Mouse (Mus musculus) hindlimb bud, embryonic 11.5 days (tissue): ENCODE measurements around the gene Adgre5.

ENCODE experiments used
- DNase-seq: peaks from one replicate; pipeline ENCODE4 v3.0.0-alpha.2; 2012; ENCODE audit warnings: low read depth, low spot score; ENCODE audit errors: extremely low spot score

Adgre5 gene

DNA sequence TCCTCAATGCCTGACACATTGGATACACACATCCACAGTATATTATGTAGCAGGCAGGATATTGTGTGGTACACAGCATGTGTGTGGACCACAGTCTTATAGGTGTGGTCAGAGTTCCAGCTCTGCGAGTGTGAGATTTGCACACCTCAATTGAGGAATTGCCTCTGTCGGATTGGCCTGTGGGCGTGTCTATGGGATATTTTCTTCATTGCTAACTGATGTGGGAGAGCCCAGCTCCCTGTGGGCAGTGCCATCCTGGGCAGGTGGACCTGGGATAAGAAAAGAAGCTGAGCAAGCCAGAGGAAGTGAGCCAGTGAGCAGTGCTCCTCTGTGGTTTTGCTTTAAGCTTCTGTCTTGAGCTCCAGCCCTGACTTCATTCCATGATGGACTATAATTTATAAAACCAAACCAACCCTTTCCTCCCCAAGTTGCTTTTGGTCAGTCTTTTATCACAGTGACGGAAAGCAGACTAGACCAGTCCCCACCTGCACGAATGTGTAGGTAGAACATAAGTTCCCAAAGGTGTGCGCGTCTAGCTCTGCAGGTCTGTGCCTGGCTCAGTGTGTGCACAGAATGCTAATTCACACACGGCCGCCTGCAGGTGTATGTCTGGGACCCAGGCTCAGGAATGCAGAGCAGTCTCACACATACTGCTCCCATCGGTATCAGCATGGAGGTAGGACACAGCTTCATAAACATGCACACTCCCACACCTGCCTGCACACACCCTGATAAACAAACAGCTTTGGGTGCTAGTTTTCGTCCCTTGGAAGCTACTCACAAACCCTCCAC, 46.6 kb downstream of the Adgre5 start:
- DNase-seq: no peak

DNA sequence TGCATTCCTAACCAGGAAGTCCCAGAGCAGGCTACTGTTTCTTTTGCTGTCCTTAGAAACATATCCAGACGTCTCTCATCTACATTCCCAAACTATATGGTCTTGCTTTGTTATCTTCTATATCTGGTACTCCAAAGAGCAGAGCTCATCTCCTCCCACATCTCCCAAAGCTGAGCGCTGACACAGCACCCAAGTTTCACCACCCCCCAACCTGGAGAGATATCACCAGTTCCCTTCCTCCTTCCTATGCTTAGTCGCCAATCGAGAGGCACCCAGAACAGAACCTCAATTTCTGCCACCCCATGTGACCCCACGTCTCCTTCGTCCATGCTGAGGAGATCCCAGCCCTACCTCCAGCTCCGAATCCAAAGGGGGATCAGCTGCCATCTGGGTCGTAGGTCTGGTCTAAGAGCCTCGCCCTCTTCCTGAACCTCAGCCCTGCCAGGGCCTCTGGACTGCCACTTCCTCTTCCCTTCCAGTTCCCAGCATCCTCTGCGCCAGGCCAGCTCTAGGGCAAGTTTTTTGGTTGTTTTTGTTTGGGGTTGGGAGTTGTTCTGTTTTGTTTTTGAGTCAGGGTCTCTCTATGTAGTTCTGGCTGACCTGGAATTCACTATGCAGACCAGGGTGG, 47.4 kb downstream of the Adgre5 start:
- DNase-seq: no peak

GRCm38 (mm10) chr8:83689264-83689663, 51.9 kb downstream of the Adgre5 start:
- no peak for DNase-seq

DNA sequence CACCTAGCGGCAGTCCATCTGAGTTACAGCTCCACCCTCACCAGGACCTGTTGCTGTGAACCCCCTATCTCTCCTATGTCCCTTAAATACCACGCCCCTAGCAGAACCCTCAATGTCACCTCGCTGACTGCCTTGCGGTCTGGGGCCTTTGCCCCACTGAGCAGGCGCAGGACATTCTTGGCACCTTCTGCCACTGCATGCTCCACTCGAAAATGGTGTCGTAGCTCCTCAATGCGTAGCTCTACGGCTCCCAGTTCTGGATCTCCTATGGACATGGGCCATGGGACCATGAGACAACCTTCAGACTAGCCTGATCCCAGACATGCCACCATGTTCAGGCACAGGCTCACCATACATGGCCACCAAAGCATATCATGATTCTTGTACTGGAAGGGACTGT, 56.6 kb downstream of the Adgre5 start:
- DNase-seq: no peak

- no peak for DNase-seq
Observed at GRCm38 (mm10) chr8:83681099-83681498, 60.0 kb downstream of the Adgre5 start.

- DNase-seq: no peak
Observed at GRCm38 (mm10) chr8:83680603-83681002, 60.5 kb downstream of the Adgre5 start.

DNA sequence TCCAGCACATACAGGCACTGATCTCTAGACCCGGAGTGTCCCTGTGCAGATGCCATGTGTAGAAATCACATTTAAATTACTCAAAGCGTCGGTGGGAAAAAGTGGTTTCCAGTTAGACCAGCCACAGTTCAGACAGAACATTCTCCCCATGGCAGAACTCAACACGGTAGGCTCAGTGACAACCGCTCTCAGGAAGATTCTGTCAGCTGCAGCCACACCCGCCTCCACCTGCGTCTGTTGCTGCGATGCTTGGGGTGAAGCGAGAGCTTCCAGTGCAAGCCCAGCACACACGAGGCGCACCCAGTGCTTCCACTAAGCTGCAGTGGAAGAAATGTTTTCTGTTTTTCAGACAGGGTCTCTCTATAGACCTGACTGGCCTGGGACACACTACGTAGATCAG, 61.3 kb downstream of the Adgre5 start:
- DNase-seq: no peak

DNA sequence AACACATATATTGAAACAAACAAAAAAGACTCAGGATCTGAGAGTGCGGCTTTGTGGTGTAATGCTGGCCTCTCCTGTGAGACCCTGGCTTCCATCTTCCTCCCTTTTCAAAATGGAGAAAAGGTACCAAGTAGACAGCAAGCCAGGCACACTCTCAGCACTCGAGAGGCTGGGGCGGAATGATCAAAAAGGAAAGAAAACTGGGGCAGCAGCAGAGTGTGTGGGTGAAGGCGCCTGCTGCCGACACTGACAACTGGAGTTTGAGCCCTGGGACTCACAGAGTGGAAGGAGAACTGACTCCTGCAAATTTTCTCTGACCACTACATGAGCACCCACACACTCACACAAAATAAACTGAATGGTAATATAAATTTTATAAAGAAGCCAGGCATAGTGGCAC, 66.6 kb downstream of the Adgre5 start:
- no peak for DNase-seq
